Mouse (Mus musculus): ENCODE measurements at regions not wholly inside any gene's neighbourhood (a gene's known extent, or its start where the extent isn't known, plus 50 kb on each side); places are given as distances from the start of the nearest gene placed in this dataset.

DNA sequence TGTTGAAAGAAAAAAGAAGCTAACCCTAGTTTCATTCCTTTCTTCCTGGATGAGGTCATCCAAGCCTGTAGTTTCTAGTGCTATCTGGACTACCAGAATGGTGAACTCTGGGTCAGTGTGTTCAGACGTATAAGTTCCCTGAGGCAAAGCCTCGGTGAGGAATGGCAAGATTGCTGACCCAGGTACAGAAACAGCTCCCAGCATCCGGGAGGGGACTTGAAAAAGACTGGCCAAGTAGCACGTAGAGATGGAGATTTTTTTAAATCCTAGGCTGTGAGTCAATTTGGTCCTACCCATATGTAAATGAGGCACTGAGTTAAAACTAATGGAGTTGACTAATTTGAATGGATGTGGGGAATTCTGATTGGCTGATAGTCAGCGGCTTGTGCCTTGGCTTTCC, 55.0 kb upstream of the Gm11084 start:
- WGBS: 43% methylated on average over 5 of the region's 5 CpGs
- Histone ChIP-seq H3K27me3 (no peaks in the 10 kb centered on the region), H3K27ac (no peak overlapping the region), H3K9ac (no peak overlapping the region), H3K36me3 (no peaks in the 10 kb centered on the region), H3K4me1 (peaks cover 16% of the 10 kb centered on the region), H3K4me3 (no peak overlapping the region), H3K9me3 (no peaks in the 10 kb centered on the region), H3K4me2 (no peak overlapping the region)
- ATAC-seq (ENCODE audit: borderline replicate concordance, extremely low read depth, low FRiP score, low TSS enrichment): no peak

DNA sequence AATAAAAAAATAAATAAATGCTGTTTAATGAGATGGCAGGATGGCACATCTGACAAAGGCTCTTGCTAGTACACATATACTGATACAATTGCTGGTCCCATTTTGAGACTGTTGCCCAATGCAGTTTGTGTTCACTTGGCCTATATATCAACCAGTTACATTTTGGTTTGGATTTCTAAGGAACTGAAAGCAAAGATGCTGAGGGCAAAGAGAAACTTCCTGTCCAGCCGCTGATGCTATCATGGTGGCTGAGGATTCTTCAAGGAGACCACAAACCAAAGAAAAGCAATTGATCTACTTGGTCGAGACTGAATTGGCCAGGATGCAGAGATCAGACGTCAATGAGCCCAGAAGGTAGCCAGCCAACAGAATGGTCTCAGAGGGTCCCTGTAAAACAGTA, 53.5 kb upstream of the Gm11084 start:
- WGBS: 79% methylated on average over 3 of the region's 3 CpGs
- H3K27me3 ChIP-seq: no peaks in the 10 kb centered on the region
- H3K4me3 ChIP-seq: no peak overlapping the region
- H3K27ac ChIP-seq: no peak overlapping the region
- H3K36me3 ChIP-seq: no peaks in the 10 kb centered on the region
- no peak overlapping the region for H3K9ac ChIP-seq
- ATAC-seq (ENCODE audit: borderline replicate concordance, extremely low read depth, low FRiP score, low TSS enrichment): no peak
- peaks cover 11% of the 10 kb centered on the region; the same call in 1 of the 2 replicates for H3K4me1 ChIP-seq
- no peaks in the 10 kb centered on the region for H3K9me3 ChIP-seq
- H3K4me2 ChIP-seq: no peak overlapping the region

DNA sequence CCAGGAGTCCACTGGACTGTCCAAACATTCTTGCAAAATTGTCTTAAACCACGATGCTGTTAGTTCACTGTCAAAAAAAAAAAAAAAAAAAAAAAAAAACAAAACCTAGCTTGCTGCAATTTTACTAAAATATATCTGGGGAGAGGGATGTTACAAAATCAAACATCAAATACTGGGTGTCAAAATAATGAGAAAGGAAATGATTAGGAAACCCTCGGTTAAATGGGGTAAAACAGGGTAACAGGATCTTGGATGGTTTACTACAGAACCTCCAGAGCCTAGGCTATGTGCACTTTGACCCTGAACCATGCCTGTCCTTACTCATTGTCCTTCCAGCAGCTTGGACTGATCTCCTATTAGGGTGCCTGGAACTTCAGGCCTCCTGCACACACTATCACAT, 52.8 kb upstream of the Gm11084 start:
- no peaks in the 10 kb centered on the region for H3K9me3 ChIP-seq
- no peak overlapping the region; the same call in 1 of the 2 replicates for H3K4me2 ChIP-seq
- H3K4me1 ChIP-seq: peaks cover 11% of the 10 kb centered on the region; the same call in 1 of the 2 replicates
- no peak for ATAC-seq (ENCODE audit: borderline replicate concordance, extremely low read depth, low FRiP score, low TSS enrichment)
- no peak overlapping the region for H3K9ac ChIP-seq
- H3K27me3 ChIP-seq: no peaks in the 10 kb centered on the region
- WGBS: 41% methylated on average over 2 of the region's 2 CpGs
- no peak overlapping the region for H3K4me3 ChIP-seq
- H3K27ac ChIP-seq: no peak overlapping the region
- no peaks in the 10 kb centered on the region for H3K36me3 ChIP-seq

DNA sequence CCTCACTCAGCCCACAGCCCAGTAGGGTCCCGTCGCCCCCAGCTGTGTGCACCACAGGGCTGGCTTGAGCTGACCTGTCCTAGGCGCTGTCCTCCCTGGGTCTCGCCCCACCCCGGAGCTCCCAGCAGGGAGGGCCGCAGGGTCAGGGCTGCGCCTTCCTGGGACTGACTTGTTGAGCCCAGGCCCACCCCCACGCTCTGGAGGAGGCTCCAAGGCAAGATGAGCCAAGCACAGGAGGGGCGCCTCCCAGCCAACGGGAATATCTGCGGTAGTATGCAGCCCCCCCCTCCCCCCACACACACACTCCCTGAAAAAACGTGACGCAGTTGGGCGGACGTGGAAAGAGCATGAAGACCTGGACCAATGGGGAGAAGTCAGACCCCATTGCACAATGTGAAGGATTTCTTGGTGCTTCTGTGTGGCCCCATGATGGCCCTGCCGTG, 51.8 kb upstream of the Gm11084 start:
- peaks cover 11% of the 10 kb centered on the region; the same call in 1 of the 2 replicates for H3K4me1 ChIP-seq
- ATAC-seq (ENCODE audit: borderline replicate concordance, extremely low read depth, low FRiP score, low TSS enrichment): peak; percentile 91
- 8% methylated on average over 16 of the region's 16 CpGs for WGBS
- peak overlapping the region; percentile 47 for H3K4me2 ChIP-seq
- H3K9ac ChIP-seq: no peak overlapping the region
- no peaks in the 10 kb centered on the region for H3K9me3 ChIP-seq
- peak overlapping the region; percentile 40 for H3K27ac ChIP-seq
- no peaks in the 10 kb centered on the region for H3K27me3 ChIP-seq
- no peak overlapping the region; the same call in 1 of the 2 replicates for H3K4me3 ChIP-seq
- H3K36me3 ChIP-seq: no peaks in the 10 kb centered on the region

DNA sequence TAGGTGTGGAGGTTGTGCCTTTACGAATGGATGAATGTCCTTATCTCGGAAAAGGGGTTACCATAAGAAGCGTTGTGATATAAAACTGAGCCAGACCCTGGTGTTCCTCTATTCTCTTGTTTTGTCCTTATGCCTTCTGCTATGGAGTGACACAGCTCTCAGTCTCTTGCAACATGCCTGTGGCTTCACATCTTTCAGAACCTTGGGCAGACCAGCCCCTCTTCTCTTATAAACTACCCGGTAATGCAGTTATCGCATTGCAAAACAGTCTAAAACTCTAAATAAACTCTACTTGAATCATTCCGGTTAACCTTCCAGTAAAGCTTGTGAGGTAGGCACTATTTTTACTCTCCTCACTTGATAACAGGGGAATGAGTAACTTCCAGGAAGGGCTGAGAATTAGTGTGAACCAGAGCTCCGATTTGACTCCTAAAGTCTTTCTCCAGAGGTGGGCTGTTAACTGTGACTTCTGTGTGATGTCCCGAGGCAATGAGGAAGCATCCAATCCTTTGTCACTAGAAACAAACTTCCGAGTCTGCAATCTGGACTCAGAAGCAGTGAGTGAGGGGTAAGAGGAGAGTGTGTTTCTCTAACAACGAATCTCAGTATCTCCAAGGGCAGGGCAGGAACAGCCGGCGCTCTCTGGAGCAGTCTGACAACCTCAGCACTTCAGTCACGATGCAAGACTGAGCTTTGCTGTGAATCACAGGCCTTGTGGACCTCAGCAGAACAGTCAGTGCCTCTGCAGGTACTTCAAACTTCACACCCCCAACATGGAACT, 50.9 kb upstream of the Gm11084 start:
- Histone ChIP-seq H3K27me3 (no peaks in the 10 kb centered on the region), H3K9ac (no peak overlapping the region), H3K27ac (peak overlapping the region; percentile 40), H3K36me3 (no peaks in the 10 kb centered on the region), H3K4me1 (peaks cover 11% of the 10 kb centered on the region; the same call in 1 of the 2 replicates), H3K4me3 (no peak overlapping the region), H3K9me3 (no peaks in the 10 kb centered on the region), H3K4me2 (no peak overlapping the region)
- 55% methylated on average over 13 of the region's 13 CpGs for WGBS
- ATAC-seq (ENCODE audit: borderline replicate concordance, extremely low read depth, low FRiP score, low TSS enrichment): 0 out of 2 replicates have a peak, but pooled peaks have one; percentile 48

Data from lung, embryonic 15.5 days (tissue).